Mouse (Mus musculus) MEL-GATA-1-ER (cell line): ENCODE measurements around the gene Gusb.
"Not testable (repeated sequence)": the region's sequence is repeated elsewhere in the genome, so short reads cannot be mapped to it uniquely, and the experiment has no call there.

Source experiments
- DNase-seq: peaks from one replicate; pipeline ENCODE4 v3.0.0-alpha.2; 2012; ENCODE audit warnings: low read depth; ENCODE audit errors: extremely low read depth

Gusb gene

GRCm38 (mm10) chr5:130002301-130003146 is at the start of gene Gusb:
Gusb (minus strand) TSS chr5:130003049.
- peak; percentile 91 for DNase-seq

- no peak for DNase-seq
These were observed 49.7 kb upstream of the Gusb start for GRCm38 (mm10) chr5:130052510-130052909.

GRCm38 (mm10) chr5:130051073-130051860 is 48.4 kb upstream of the Gusb start:
- no peak for DNase-seq

- DNase-seq = no peak
These were observed 47.6 kb upstream of the Gusb start for GRCm38 (mm10) chr5:130050416-130050815.

GRCm38 (mm10) chr5:130048786-130049520 is 46.1 kb upstream of the Gusb start:
- DNase-seq = no peak

GRCm38 (mm10) chr5:130047013-130047412 is 44.2 kb upstream of the Gusb start:
- DNase-seq = no peak

GRCm38 (mm10) chr5:130046589-130046988 is 43.7 kb upstream of the Gusb start:
- no peak for DNase-seq

- DNase-seq = no peak
These were observed 43.3 kb upstream of the Gusb start for GRCm38 (mm10) chr5:130046100-130046499.

- no peak for DNase-seq
These were observed 41.4 kb upstream of the Gusb start for GRCm38 (mm10) chr5:130044201-130044695.

- no peak for DNase-seq
These were observed 40.9 kb upstream of the Gusb start for GRCm38 (mm10) chr5:130043741-130044140.

GRCm38 (mm10) chr5:130041262-130041661 is 38.4 kb upstream of the Gusb start:
- DNase-seq = no peak

- DNase-seq = no peak
These were observed 37.9 kb upstream of the Gusb start for GRCm38 (mm10) chr5:130040797-130041196.

GRCm38 (mm10) chr5:130037752-130038455 is 35.1 kb upstream of the Gusb start:
- DNase-seq = peak; percentile 38

GRCm38 (mm10) chr5:130036300-130036699 is 33.5 kb upstream of the Gusb start:
- not testable (repeated sequence) for DNase-seq

GRCm38 (mm10) chr5:130033869-130034268 is 31.0 kb upstream of the Gusb start:
- no peak for DNase-seq

GRCm38 (mm10) chr5:130031410-130032390 is 28.9 kb upstream of the Gusb start:
- DNase-seq = no peak

GRCm38 (mm10) chr5:130029142-130029897 is 26.5 kb upstream of the Gusb start, which contains the start of the genes Asl and Crcp:
Asl (minus strand) TSS chr5:130029247.
Crcp (plus strand) TSS chr5:130029290.
- peak; percentile 61 for DNase-seq

GRCm38 (mm10) chr5:130027696-130028095 is 24.8 kb upstream of the Gusb start:
- DNase-seq = no peak

GRCm38 (mm10) chr5:130027134-130027533 is 24.3 kb upstream of the Gusb start:
- DNase-seq = no peak
